Mouse (Mus musculus) kidney, adult 18-20 months (tissue): ENCODE measurements at regions not wholly inside any gene's neighbourhood (a gene's known extent, or its start where the extent isn't known, plus 50 kb on each side); places are given as distances from the start of the nearest gene placed in this dataset.
"Not testable (repeated sequence)": the region's sequence is repeated elsewhere in the genome, so short reads cannot be mapped to it uniquely, and the experiment has no call there.

Experiments
- DNase-seq: peaks from one replicate; pipeline ENCODE4 v3.0.0; 2021

DNA sequence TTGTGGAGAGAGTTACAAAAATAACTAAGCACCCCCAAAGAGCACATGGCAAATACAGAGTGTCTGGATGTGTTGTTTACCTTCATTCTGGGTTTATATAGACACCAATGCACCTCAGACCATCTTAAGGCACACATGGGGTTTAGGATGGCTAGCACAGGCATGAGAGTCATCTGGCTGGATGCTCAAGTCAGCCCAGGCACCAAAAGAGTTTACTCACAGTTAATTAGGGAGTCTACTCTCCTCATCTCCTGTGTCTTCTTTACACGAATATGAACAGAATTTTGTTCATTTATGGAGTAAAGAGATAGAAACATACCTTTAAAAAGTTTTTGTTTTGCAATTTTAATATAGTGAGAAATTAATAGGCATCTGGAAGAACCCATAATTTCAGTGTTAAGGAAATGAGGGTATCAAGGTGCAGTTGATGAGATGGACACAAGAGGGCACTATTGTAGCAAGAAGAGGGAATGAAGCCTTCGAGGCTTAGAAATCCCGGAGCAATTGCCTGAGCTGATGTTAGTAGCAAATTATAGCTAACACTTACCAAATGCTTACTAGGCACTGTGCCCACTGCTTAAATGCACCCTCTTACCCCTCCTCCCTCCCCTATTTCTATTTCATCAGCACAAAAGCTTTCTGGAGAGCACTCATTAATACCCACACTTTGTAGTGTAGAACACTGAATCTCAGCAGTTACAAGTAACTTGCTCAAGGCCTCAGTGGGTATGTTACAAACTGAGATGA is 174.6 kb downstream of the Eepd1 start:
- DNase-seq: peak; percentile 19

DNA sequence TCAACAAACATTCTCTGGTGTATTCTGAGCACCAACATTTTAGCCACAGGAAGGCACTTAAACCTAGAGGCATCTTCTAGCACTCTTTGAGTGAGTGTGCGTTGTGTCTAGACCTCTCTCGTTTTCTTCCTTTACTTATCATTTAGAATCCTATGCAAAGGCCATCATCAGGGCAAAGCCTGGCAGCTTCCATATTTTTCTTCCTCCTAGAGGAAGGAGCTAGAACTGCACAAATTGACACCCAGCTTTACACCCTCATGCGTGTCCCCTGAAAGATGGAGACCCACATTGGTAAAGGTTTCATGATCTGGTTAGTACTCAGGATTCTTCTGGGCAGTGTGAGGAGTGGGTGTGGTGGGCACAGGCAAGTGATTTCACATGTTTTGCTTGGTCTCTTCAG is 175.2 kb downstream of the Eepd1 start:
- DNase-seq: no peak

DNA sequence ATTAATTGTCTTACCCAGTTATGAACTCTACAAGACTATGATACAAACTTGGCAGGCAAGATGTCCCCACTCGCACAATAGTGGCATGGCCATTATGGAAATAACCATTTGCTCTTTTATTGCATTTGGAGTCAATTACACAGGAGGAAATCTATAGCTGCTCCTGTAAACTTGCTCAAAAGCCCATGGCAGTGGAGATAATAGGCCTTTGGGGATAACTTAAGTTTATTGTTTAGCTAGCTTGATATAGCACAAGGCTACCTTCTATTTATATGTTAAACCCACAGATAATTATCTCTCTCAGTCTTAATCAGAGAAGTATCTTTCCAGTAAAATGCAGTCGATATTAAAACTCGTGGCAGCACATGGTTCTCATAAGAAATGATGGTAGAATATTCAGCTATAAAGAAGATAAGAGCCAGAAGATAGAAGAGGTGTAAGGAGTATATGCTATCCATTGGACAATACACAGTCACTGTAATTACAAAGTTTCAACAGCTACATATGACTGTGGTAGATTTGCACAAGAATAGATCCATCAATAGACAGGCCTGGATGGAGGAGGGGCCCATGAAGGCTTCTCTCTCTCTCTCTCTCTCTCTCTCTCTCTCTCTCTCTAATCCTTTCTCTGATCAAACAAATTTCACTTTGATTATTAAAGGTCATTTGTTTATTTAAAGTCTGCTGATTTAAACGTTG is 202.4 kb downstream of the Eepd1 start:
- no peak for DNase-seq

DNA sequence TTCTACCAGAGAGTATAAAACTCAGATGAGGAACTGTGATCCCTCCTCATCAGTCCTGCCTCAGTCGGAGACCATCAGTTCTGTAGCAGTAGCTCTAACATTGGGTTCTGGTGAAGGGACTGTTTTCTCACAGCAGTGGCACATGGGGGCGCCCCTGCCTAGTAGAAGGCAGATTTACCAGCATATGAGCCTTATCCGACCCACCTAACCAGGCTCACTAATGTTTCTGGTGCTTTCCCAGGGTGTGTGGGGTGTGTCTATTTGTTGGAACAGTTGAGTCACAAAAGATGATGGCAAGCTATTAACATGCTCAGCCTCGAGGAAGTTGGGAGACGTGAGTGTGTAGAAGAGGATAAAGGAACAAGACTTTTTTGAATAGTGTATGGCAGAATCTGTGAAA is 212.3 kb downstream of the Eepd1 start:
- DNase-seq: peak; percentile 8

DNA sequence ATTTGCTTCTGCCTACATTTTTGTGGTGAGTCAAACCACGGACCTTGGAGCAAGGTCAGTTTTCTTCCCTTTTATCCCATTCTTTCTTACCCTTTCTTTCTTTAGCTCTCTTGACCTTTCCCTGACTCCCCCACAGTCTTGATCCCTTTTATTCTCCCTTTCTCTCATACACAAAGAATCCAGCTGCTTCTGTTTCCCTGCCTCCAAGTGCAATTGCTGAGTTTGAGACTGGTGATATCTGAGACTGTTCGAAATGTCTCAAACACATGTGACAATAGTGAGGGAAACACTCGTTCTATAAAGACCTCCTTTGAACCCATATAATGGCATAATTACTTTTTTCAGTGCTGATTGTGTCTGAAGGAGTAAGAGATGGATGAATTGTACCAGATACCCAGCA is 213.7 kb downstream of the Eepd1 start:
- DNase-seq: no peak

DNA sequence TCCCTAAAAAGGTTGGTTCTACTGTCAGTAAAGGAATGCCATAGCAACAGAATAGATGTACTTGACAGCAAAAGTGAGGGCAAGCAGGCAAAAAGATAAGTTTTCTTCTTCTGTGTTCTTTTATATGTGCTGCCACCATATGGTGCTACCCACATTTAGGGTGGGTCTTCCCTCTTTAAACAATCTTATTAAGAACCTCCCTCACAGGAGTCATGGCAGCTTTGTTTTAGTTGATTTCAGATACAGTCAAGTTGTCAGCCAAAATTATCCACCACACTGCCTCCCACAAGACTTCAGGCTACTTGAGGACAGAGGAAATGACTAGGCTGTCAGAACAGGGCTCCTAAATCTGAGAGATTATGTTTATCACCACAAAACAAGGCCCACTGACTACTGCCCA is 232.3 kb downstream of the Eepd1 start:
- no peak for DNase-seq

DNA sequence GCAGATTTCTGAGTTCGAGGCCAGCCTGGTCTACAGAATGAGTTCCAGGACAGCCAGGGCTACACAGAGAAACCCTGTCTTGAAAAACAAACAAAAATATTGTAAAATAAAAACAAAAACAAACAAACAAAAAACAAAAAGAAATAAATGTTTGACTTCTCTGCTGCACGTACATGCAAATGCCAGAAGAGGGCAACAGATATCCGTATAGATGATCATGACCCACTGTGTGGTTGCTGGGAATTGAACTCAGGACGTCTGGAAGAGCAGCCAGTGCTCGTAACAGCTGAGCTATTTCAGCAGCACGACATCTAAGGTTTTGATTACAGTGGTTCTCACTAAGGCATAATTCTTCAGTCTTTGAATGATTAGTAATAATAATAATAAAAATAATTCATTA is 262.8 kb downstream of the Eepd1 start:
- no peak for DNase-seq

DNA sequence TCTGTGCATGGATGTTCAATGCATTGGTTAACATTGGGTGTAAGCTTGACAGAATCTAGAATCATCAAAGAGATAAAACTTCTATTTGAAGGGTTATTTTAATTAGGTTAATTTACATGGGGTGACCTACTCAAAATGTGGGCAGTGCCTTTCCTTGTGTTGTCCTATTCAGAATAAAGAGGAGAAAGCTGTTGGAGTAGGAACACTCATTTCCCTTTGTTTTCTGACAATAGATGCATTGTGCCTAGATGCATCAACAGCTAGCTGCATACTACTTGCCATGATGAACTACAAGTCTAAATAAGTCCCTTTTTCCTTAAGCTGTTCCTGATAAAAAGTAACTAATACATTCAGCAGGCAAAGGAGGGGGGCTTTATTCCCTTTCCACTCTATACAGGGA is 269.8 kb downstream of the Eepd1 start:
- no peak for DNase-seq

DNA sequence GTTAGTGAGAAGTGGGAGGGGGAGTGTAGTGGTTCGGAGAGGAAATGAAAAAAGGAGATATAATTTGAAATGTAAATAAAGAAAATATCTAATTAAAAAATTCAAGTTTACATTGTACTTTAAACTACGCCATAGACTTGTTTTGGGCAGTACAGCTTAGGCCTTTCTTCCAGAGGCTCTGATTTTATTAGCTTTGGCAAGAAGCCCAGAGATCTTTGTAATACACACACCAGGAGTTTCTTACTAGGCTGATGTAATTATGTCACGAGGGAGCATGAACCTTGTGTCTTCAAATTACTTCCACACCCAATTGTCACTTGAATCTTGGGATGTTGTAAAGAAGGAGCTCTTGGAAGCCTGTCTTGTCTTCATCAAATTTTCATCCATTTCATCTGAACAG is 292.6 kb downstream of the Eepd1 start:
- DNase-seq: no peak

DNA sequence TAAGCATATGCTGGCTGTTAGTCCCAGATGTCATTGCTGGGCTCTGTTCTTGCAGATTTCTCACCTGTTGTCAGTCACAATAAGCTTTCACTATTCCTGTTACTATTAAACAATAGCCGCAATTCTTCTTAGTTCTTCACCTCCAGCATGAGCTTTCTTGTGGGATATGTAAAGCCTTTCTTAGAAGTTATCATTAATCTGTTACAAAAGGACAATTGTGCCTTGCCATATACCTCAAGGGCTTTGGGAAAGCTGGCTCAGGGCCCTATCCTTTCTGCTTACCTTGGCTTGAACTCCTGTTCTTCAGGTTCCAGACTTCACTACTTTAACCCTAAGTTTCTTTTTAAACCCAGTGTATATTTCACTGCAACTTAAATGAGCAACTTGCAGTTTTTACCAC is 301.3 kb downstream of the Eepd1 start:
- DNase-seq: no peak

DNA sequence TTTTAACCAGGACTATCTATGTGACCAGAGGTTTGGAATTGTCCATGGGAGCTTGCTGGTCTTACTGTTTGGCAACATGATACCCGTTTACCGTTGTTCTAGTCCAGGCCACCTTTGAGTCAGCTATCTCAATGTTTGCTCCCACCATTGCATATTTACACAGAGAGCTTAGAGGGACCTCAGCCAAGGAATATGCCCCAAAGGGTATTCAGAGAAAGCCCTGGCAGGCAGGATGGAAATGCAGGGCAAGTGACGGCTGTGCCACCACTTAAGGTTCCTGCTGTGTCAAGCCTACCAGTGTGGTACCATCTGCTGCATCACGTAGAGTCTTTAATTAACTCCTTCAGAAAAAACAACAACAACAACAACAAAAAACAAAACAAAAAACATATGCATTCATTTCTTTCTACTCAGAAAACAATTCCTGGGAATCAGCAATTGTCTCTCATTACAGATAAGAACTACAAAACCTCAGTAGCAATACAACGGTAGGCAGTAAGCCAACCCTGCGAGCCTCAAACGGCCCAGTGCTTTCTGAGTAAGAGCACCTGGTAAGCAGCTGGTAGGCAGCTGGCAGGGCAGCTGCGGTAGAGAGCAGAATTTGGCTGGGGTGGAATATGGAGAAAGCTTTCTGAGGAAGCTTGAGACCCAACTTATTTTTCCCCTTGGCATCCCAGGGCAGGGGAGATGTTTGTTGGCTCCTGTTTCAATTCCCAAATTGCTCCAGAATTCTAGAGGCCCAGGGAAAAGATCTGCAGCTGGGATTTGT is 314.0 kb downstream of the Eepd1 start:
- DNase-seq: no peak

DNA sequence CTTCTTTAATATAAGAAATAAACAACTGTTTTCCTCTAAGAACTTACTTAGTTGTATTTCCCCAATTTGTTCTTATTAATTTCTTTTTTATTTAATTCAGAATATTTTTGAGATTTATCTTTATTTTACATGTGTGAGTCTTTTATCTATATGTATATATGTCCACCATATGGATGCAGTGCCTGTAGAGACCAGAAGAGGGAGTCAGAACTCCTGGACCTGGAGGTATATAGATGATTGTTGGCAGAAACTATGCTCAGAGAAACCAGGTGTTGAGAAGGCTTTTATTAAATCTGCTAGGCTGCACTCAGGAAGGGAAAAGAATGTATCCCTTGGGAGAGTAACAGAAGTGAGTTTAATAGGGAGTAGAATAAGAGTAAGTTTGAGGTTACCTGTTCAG is 328.2 kb downstream of the Eepd1 start:
- no peak for DNase-seq

DNA sequence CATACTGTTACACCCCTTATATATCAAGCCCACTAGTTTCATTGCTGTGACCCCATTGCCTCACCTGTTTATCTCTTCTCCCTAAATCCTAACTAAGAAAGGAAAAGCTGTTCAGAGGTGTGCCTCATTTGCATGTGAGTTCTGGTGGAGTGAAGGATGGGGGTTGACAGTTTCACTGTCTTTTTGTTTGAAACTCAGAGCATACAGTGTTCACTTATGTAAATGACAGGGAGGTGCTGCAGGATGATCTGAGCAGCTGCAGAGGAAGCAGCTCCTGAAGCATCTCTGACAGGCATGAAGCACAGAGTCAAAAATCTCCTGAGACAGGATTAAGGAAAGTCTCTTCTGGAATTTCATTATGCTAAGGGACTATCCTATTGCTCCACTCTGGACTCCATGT is 351.9 kb downstream of the Eepd1 start:
- no peak for DNase-seq

DNA sequence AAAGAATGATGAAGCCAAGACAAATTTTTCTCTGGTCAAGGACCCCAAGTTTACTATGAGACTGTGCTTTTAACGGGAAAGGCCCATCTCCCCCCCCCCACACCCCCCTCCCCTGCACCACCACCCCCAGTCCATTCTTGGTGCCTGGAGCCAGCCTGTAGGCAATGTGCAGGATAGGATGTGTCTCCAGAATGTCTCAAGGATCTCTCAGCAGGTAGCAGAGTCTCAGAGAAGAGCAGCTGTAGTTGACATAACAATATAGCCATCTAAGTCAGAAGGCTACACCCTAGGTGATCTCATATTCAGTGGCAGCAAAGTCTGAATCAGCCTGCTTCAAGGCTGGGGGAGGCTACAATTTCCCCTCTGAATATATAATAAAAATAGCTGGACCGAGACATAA is 368.6 kb downstream of the Eepd1 start:
- DNase-seq: not testable (repeated sequence)

DNA sequence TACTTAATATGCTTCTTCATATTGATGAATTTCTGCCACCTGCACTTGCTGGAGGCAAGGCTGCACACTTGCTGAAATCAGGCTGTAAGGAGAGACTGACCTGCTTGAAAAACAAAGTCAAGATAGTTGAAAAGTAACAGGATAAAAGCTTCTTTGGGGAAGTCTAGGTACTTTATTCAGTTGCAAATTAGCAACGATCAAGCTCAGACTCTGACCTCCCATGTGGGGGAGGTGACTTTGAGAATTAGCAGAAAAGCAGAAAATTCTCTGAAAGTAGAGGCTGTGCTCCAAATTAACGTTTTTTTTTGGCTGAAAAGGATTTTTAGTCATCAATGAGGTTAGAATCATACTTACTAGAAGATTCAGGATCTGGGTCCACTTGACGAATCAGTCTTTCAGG is 369.3 kb downstream of the Eepd1 start:
- DNase-seq: not testable (repeated sequence)

DNA sequence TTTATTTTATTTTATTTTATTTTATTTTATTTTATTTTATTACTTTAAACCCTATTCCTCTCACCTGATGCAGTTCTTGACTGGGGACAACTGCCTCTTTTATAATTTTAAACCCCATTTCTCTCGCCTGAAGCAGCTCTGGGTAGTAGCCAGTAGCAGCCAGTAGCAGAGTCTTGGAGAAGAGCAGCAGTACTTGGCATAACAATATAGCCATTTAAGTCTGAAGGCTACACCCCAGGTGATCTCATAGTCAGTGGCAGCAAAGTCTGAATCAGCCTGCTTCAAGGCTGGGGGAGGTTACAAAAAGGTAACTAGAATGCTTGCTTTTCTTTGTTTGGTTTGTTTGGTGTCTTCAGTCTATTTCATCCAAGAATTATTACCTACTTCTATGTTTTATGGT is 373.2 kb downstream of the Eepd1 start:
- no peak for DNase-seq

DNA sequence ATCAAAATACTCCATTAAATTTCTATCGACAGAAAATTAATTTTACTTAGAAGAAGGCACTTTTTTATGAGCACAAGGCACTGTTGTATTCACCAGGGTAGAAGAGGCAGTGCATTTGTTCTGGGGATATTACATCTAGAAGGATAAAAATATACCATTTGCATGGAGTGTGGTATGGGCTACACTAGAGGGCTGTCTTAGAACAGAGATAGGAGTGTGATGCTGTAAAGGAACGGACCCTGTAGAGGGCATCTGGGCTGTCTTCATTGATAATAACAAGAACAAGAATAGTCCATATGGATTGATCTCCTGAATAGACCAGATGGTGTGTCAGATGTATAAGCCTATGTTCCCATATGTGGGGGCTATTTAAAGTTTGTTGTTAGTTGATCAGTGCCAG is 388.9 kb downstream of the Eepd1 start:
- DNase-seq: no peak

DNA sequence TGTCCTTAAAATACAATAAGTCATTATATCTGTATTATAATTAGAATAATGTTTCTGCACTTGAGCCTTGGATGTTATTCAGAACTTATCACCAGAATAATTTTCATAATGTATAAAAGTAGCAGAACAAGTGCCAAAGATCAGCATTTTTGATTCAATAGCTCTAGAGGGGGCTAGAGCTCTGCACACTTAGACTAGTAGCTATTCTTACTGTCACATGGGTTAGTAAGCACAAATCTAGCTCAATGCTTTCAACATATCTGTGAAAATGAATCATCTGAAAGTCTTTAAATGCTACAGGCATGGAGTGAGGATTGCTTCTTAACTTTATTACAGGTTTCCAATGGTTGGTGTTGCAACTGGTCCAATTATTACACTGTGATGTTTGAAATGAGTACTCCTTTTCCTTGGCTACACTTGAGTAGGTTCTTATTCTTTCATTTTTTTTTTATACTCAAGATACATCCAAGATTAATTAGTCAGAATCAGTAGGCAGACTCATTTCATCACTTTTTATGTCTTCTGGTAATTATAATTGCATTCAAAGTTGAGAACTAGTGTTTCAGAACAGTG is 415.1 kb downstream of the Eepd1 start:
- DNase-seq: no peak
